Mouse (Mus musculus): Measurements from ENCODE around the gene Pgm3.

- TF ChIP-seq CTCF (conservative IDR thresholded peaks at IDR 0.05; ENCODE audit: low read length) (no peak), NANOG (IDR thresholded peaks at IDR 0.05; ENCODE audit: borderline replicate concordance, low read length) (no peak)
Measured at GRCm38 (mm10) chr9:86554641-86555040, 17.0 kb downstream of the Pgm3 start.

Data from E14TG2a.4 (cell line).